Mouse (Mus musculus) ES-E14 (cell line): Measurements from ENCODE around the gene 4930432K21Rik. TPM values are rescaled to one million over a fixed set of nuclear protein-coding genes. Genes with fewer than 3 reads are reported as not detected.

ENCODE experiments used
- DNase-seq: peaks from one replicate; pipeline ENCODE4 v3.0.0-alpha.2; 2013; ENCODE audit warnings: low read depth, low spot score
- H3K27ac ChIP-seq: 2 replicates; pipeline ENCODE4 v1.5.1; 2012; ENCODE audit warnings: low read depth, mild to moderate bottlenecking, low read length, moderate library complexity, mixed read lengths; ENCODE audit not compliant: poor library complexity, insufficient read depth, severe bottlenecking
- H3K36me3 ChIP-seq: 2 replicates; pipeline ENCODE4 v1.6.1; 2012; ENCODE audit warnings: mild to moderate bottlenecking, low read length, moderate library complexity, mixed read lengths; ENCODE audit not compliant: control insufficient read depth, poor library complexity, insufficient read depth, severe bottlenecking
- H3K4me1 ChIP-seq, 2 experiments: fragments of 150-350 bp in 1 of 2; sonication (generic) in 1 of 2; 2 replicates each; pipeline ENCODE4 v1.6.1; 2012; ENCODE audit warnings: low read length in 2 of 2, mild to moderate bottlenecking in 1 of 2, mixed read lengths in 1 of 2; ENCODE audit not compliant: control insufficient read depth in 2 of 2, insufficient read depth in 2 of 2, poor library complexity in 1 of 2
- H3K4me3 ChIP-seq, 2 experiments: fragments of 150-350 bp in 1 of 2; sonication (generic) in 1 of 2; 2 replicates each; pipeline ENCODE4 v1.5.1; 2012; ENCODE audit warnings: low read length in 2 of 2, low read depth in 1 of 2, mild to moderate bottlenecking in 1 of 2, mixed read lengths in 1 of 2; ENCODE audit not compliant: insufficient read depth in 1 of 2, poor library complexity in 1 of 2, severe bottlenecking in 1 of 2
- H3K9ac ChIP-seq: 2 replicates; pipeline ENCODE4 v1.6.1; 2012; ENCODE audit warnings: low read depth, mild to moderate bottlenecking, low read length, mixed read lengths; ENCODE audit not compliant: poor library complexity, insufficient read depth, severe bottlenecking
- H3K9me3 ChIP-seq: fragments of 150-350 bp; sonication (generic); 2 replicates; pipeline ENCODE4 v1.6.1; 2012; ENCODE audit warnings: low read depth, mild to moderate bottlenecking, low read length; ENCODE audit not compliant: control insufficient read depth, insufficient read depth
- CHD2 ChIP-seq: IDR thresholded peaks from 2 replicates; pipeline ENCODE4 v1.6.1; 2014; ENCODE audit warnings: mild to moderate bottlenecking, low read depth, low read length, inconsistent platforms
- HCFC1 ChIP-seq: IDR thresholded peaks from 2 replicates; pipeline ENCODE4 v1.6.1; 2012; ENCODE audit warnings: low read length, inconsistent platforms, borderline replicate concordance; ENCODE audit not compliant: insufficient read depth
- MAFK ChIP-seq: IDR thresholded peaks from 2 replicates; pipeline ENCODE4 v1.6.1; 2014; ENCODE audit warnings: mild to moderate bottlenecking, low read depth, low read length, inconsistent platforms; ENCODE audit not compliant: insufficient read depth
- ZC3H11A ChIP-seq: IDR thresholded peaks from 2 replicates; pipeline ENCODE4 v1.6.1; 2012; ENCODE audit warnings: low read depth, mild to moderate bottlenecking, inconsistent platforms, low read length, borderline replicate concordance
- ZNF384 ChIP-seq: IDR thresholded peaks from 2 replicates; pipeline ENCODE4 v1.6.1; 2012; ENCODE audit warnings: low read depth, low read length, inconsistent platforms
- in situ Hi-C, 2 experiments: fragments of 600-800 bp; cut with MboI; formaldehyde crosslinking; loops; one replicate each; pipeline ENCODE4 v1.15.1; 2025; ENCODE audit warnings: low sequenced_read_pairs in 2 of 2, inconsistent platforms in 1 of 2; ENCODE audit not compliant: unreplicated experiment in 2 of 2
- total RNA-seq: library from RNA; depleted of rRNA; stranded (reverse); fragments of 300-350 nt; gene quantifications from 2 replicates; pipeline ENCODE4 v1.2.3, GENCODE M21; 2012

4930432K21Rik gene
- total RNA-seq, 1 experiment, result 4.9 TPM

DNA sequence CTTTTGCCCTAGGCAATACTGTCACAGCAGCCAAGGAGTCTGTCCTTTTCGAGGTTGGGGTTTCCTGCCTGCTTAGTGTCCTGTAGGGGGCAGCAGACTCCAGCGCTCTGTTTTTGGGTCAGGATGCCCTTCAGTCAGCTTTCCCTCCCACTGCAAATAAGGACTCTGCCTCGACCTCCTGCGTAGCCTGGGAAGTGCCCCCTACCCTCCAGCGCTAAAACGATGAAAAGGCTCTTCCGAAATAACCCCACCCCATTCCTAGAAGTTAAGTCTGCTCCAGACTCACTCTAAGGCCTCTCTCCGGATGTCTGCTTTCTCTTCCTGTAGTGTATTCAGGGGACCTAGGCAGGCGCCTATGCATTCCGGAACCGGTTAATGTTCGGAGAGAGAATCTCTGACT lies 38.7 kb downstream of the 4930432K21Rik start:
- Histone ChIP-seq H3K27ac (peak overlapping the region; percentile 99), H3K4me3 (peak overlapping the region; percentile 14 to 66), H3K36me3 (no peaks in the 10 kb centered on the region), H3K9me3 (no peaks in the 10 kb centered on the region), H3K9ac (peak overlapping the region; percentile 86; the same call in 1 of the 2 replicates), H3K4me1 (peaks cover 9 to 17% of the 10 kb centered on the region in 2 experiments)
- peak; percentile 97 for DNase-seq
- TF ChIP-seq HCFC1, result no peak
- TF ChIP-seq ZC3H11A, result peak; percentile 40; the same call in 1 of the 2 replicates
- in situ Hi-C loops, result no loop called here

DNA sequence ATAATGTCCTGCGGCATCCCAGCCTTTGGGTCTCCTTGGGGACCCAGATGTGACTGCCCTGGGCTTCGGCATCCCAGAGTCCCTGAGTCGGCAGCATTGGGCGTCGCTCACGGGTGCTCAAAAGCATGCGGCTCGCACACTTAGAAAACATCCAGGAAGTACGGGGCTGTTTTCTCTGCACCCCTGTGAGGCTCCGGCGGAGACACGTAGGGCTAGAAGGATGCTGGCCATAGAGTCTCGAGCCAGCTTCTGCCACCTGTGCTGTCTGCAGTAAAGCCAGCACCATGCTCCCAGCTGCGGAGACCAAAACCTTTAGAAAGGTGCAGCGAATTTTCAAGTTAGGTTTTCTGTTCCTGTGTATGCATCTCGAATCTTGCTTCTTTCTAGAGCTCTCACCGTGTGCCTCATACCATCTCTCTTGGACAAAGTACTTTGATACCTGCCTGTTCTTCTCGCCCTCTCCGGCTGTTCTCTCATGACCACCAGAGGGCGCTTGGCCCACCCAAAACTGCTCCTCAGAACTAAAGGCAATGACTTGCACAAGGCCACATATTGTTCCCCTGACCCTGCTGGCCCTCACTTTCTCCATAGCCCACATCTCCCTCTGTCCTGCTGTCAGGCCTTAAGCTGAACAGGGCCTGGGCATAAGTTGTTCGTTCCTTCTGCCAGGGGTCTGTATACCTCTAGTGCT lies 39.4 kb downstream of the 4930432K21Rik start:
- peak overlapping the region; percentile 86 for H3K9ac ChIP-seq
- H3K9me3 ChIP-seq, result no peaks in the 10 kb centered on the region
- H3K4me3 ChIP-seq, result peak overlapping the region; percentile 14 to 66
- peak overlapping the region; percentile 99 for H3K27ac ChIP-seq
- H3K36me3 ChIP-seq, result no peaks in the 10 kb centered on the region
- H3K4me1 ChIP-seq, result peaks cover 9 to 20% of the 10 kb centered on the region in 2 experiments
- TF ChIP-seq ZNF384 (no peak), MAFK (no peak), ZC3H11A (peak; percentile 18; the same call in 1 of the 2 replicates), HCFC1 (no peak; the same call in 1 of the 2 replicates), CHD2 (no peak)
- DNase-seq, result peak; percentile 84
- in situ Hi-C loops, result no loop called here

DNA sequence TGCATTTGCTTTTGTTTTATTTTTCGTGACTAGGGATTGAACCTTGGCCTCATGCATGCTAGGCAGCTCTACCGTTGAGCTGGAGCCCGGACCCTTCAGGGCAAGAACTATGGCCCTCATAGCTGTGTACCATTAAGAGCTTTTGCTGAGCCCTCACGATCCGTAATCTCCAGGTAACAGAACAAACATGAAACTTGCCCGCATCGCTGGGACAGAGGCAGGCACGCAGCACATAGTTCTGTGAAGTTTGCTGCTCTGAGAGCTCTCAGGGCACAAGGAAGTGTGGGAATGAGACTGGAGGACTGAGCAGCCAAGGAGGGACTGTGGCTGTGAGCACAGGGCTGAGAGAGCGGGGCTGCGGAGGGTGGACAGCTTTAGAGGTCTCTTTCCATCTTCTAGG lies 40.8 kb downstream of the 4930432K21Rik start:
- TF ChIP-seq MAFK (no peak), ZC3H11A (no peak), HCFC1 (no peak), CHD2 (no peak), ZNF384 (no peak)
- Histone ChIP-seq H3K4me1 (peaks cover 9 to 20% of the 10 kb centered on the region in 2 experiments), H3K4me3 (peak overlapping the region in 1 of 2 experiments; percentile 15; a peak in 2 of 4 replicates), H3K9ac (peak overlapping the region; percentile 68; the same call in 1 of the 2 replicates), H3K9me3 (no peaks in the 10 kb centered on the region), H3K36me3 (no peaks in the 10 kb centered on the region), H3K27ac (peak overlapping the region; percentile 14; the same call in 1 of the 2 replicates)
- in situ Hi-C loops, result no loop called here
- DNase-seq, result no peak

DNA sequence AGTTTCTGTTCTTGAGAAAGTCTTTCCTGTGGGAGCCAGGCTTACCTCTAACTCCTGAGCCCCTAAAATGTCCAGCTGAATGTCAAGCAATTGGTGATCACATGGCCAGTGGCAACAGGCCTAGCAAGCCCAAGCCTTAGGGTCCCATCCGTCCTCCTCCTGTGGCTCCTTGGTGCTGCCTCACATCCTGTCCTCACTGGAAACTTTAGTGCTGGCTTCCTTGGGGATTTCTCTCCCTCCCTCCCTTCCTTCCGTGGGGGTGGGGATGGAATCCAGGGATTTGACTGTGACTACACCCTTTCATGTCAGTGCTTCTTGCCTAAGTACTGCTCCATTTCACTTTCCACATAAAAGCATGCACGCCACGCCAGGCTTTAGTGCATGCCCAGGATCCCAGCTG lies 41.8 kb downstream of the 4930432K21Rik start:
- Histone ChIP-seq H3K4me3 (peak overlapping the region in 1 of 2 experiments; percentile 36; a peak in 2 of 4 replicates), H3K27ac (peak overlapping the region; percentile 66), H3K4me1 (peaks cover 9 to 18% of the 10 kb centered on the region in 2 experiments; a peak in 3 of 4 replicates), H3K36me3 (no peaks in the 10 kb centered on the region), H3K9ac (peak overlapping the region; percentile 68; the same call in 1 of the 2 replicates), H3K9me3 (no peaks in the 10 kb centered on the region)
- DNase-seq, result no peak
- in situ Hi-C loops, result no loop called here
- TF ChIP-seq ZNF384 (no peak), ZC3H11A (no peak), HCFC1 (no peak), CHD2 (no peak), MAFK (no peak)
